Mouse (Mus musculus) induced T-regulatory cell, adult 2 months (primary cell): Measurements from ENCODE around the gene Rps6kl1.

ENCODE experiments used
- DNase-seq: peaks from one replicate; pipeline ENCODE4 v3.0.0-alpha.2; 2012; ENCODE audit warnings: low read depth

Rps6kl1 gene

DNA sequence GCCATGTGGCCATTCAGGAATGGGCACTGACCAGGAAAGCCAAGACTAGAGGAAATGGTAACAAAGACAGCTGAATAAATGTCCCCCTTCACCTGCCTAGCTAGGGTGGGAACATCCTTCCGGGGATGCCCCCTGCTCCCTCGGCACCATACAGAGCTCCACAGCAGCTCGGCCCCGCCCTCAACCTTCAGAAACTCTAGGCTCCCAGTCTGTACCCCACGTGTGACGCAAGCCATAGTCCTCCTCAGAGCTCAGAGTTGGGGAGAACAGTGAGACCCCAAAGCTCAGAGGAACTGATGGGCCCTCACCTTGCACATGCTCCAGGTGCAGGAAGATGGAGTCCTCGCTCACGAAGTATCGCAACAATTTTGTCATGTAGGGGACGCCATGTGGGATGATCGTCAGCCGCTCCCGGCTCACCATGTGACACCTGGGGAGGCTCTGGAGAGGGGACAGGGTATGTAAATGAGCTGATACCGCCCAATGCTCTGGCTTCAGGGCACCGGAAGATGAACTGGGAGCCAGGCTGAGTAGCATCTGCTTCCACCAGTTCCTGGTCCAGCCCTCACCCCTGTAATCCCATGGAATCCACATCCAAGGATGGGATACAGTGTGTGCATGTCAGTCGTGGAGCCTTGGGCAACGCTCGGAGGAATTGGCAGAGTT, 10.9 kb downstream of the Rps6kl1 start:
- no peak for DNase-seq

- no peak for DNase-seq
These were observed 14.4 kb downstream of the Rps6kl1 start for GRCm38 (mm10) chr12:85136627-85137026.

GRCm38 (mm10) chr12:85135513-85136470, 15.3 kb downstream of the Rps6kl1 start:
- DNase-seq, result no peak

DNA sequence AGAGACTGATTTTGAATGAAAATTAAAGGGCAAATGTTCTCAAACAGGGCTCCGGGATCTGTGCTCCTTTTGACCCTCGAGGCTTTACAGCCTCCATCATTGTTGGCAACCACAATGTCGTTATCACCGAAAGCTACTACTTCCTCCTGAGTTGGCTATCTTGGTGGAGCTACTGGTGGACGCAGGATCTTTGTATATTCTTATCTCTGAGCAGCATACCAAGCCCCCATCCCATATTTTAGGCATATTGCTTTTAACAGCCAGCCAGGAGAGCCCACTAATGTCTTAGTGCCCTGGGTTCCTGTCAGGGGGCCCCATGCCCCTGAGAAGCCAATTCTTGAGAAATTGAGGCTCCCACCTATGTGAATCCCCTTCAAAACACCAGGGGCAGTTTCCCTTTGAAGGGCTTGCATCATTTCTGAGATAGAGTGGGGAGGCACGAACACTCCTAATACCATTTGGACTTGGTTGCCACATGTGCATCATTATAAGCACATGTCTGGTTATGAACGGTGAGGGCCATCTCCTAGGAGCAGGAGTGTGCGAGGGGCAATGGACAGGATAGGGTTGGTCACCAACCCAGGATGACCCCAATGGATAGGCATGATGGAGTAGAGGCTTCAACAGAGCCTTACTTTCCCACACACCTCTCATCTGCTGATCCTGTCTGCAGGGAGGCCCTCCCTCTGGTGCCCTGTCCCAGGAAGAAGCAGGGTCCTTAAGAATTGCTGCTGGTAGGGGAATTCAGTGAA, 16.8 kb downstream of the Rps6kl1 start:
- DNase-seq, result no peak

DNA sequence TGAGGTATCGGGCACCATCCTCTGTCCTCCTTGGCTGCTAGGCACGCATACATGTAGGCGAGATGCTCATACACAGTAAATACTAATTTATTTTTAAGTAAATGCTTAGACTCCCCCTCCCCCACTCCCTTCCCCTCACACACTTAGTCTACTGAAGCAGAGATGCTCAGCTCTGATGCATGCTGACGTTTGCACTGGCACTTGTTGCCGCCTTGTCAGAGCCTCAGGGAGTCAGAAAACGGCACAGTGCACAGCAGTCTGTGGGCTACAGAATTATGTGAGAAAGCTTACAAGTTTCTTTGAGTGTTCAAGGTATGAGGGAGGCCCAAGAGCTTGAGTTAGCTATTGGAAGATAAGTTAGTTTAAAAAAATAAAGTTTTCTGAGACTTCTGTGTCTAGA, 19.7 kb downstream of the Rps6kl1 start:
- no peak for DNase-seq

GRCm38 (mm10) chr12:85129426-85129978, 21.6 kb downstream of the Rps6kl1 start:
- DNase-seq, result no peak

GRCm38 (mm10) chr12:85126986-85127603, 24.0 kb downstream of the Rps6kl1 start:
- peak; percentile 56 for DNase-seq

DNA sequence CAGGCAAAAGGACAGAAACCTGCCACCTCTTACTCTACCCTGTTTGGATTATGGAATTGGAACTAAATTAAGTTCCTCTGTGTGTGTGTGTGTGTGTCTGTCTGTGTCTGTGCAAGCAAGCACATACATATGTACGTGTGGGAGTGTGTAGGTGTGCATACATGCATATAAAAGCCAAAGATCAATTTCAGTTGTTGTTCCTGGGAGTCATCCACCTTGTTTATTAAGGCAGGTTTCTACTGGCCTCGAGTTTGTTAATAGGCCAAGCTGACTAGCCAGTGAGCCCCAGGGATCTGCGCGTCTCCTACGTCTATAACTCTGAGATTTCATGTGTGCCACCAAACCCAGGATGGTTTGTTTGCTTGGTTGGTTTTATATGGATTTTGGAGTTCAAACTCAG, 26.3 kb downstream of the Rps6kl1 start:
- DNase-seq, result no peak

GRCm38 (mm10) chr12:85123645-85124044, 27.4 kb downstream of the Rps6kl1 start:
- DNase-seq, result no peak

DNA sequence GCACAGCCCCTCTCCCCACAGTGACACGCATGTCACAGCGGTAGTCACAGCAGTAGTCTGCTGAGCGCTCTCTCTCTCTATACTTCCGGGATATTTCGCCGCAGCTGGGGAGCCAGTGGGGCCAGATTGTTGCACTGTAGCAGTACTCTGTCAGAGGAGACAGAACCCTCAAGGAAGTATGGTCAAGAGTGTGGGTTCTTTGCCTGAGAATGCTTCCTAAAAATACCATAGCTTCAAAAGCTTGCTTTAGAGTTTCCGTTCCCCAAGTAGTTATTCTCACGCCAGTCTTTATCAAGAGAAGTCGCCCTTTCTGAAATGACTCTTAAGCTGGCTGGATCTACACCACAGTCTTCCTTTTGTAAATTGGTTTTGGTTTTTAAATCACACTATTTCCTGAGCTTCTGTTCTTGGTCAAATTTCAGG, 27.9 kb downstream of the Rps6kl1 start:
- DNase-seq, result peak; percentile 71

DNA sequence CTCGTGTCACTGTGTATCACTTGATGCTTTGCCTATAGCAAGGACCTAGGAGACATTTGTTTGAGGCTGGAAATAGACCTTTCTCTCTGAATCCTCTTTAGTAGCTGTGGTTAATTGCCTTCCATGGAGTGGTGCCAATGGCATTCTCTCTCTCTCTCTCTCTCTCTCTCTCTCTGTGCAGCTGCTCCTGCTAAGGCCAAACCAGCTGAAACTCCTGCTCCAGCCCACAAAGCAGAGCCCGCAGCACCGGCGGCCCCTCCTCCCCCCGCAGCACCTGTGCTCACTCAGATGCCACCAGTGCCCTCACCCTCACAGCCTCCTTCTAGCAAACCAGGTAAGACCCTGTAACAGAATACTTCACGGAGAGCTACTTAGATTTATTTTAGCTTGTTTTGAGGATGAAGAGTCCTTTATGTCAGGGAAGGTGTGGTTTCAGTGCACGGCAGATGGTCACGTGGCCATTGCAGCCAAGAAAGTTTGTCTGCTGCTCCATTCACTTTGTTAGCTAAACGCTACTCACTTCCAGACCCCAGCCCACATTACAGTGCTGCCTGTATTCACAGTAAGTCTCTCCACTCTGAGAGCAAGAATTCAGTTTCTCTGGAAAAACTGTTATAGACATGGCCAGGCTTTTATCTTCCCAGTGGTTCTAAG, 29.1 kb downstream of the Rps6kl1 start:
- DNase-seq, result no peak

- DNase-seq, result no peak
These were observed 35.4 kb downstream of the Rps6kl1 start for GRCm38 (mm10) chr12:85115678-85116077.

GRCm38 (mm10) chr12:85113917-85114316, 37.1 kb downstream of the Rps6kl1 start:
- no peak for DNase-seq

DNA sequence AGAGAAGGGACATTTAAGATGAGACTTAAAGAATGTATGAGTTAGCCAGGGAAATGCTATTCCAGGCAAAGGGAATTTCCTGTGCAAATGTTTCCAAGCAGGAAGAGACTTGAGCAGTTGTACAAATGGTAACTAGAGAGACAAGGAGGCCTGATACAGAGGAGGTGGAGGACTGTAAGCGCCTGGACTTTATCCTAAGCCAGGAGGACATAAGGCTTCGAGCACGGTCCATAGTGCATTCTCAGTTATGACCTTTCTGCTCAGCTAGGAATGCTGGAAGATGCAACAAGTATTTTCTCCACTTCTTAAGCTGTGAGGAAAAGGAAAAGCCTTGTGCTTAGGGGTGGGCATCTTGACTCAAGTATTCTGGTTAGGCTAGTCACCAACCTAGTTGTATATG, 37.7 kb downstream of the Rps6kl1 start:
- no peak for DNase-seq

DNA sequence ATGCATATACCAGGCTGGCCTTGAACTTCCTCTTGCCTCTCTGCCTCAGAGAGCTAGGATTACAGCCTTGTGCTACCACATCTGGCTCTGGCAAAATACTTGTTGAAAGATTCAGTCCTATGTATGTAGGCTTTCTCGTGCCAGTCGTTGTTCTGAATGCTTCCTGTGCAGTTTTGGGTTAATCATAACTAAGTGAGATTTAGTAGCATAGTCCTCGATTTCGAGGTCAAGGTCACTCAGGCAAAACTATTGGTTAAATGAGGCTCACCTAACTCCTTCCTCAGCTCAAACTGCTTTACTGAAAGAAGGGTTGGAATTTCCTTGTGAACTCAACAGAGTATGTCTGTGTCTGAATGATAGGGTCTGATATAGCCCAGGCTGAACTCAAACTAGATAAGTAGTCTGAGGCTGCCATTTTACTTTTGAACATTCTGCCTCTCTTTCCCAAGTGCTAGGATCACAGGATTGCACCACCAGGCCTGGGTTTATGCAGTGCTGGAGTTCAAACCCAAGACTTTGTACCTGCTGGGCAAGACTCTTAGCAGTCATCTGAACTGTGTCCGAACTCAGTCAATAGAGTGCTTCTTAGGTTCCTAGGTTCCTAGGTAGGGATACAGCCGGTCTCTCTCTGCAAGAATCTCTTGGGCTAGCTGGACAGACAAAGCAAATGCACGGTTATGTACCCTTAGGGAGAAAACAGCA, 38.4 kb downstream of the Rps6kl1 start:
- no peak for DNase-seq

GRCm38 (mm10) chr12:85110698-85111592, 40.1 kb downstream of the Rps6kl1 start, which contains the start of the genes Prox2 and Dlst:
Gene Prox2 (minus strand): TSS chr12:85110759.
Gene Dlst (plus strand): TSS chr12:85110833.
- peak; percentile 90 for DNase-seq

DNA sequence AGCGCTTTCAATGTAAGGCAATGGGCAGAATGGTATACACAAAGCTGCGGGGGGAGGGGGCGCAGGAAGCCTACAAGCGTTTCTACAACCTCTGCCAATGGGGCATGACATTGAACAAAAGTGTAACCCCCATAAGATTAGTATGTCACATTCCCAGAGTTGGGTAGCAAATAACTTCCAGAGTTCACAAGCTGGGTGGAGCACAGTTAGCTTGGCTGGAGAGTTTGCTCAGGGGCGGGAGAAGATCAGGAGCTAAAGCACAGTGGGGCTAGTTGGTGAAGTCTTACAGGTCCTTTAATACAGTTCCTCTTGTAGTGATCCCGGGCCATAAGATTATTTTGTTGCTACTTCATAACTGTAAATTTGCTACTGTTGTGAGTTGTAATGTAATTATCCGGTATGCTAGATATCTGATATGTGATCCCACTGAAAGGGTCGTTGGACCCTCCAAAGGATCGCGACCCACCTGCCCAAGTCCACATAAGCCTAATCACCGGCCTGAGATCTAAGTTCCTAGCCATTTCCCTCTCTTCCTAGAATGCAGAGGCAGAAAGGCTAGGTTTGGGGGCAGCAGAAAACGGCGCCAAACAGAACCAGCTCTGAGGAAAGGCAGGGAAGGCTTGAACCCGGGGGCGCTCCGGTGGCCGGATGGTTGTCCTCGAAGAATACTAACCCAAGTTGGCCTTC, 40.9 kb downstream of the Rps6kl1 start:
- peak; percentile 52 for DNase-seq

GRCm38 (mm10) chr12:85109426-85109825, 41.6 kb downstream of the Rps6kl1 start:
- DNase-seq, result peak; percentile 18

- DNase-seq, result no peak
These were observed 42.4 kb downstream of the Rps6kl1 start for GRCm38 (mm10) chr12:85108643-85109042.
